11 mouse cellular contexts compared by ENCODE assay signal in genomic region chr11:69992932-69993331, GRCm38 (mm10). TPM values are rescaled to one million over a fixed set of nuclear protein-coding genes. Genes with fewer than 3 reads are reported as not detected.
A peak's percentile ranks its signal among the peaks of the same experiment; 100 is the strongest.
DNase-seq lines count a peak whose midpoint lies in the region; ATAC-seq lines count a peak whose summit lies in the region.
"Had no signal": no experiment of that assay in that cellular context is flagged by ENCODE, and none has a peak within 500 bp of the region (broad histone marks: within the 10 kb centered on the region; RNA-seq: fewer than 3 reads in every experiment).

No protein-coding gene starts in this region.

- H3K9me3 ChIP-seq in heart, embryonic 12.5 days (replicated peaks) = no peaks in the 10 kb centered on the region
- H3K9me3 ChIP-seq in hindbrain, embryonic 10.5 days = no peaks in the 10 kb centered on the region

- H3K9ac ChIP-seq in heart, embryonic 12.5 days = peak overlapping the region; percentile 66

- H3K27ac ChIP-seq in heart, embryonic 12.5 days (ENCODE audit: poor library complexity, severe bottlenecking) = no peak overlapping the region; the same call in 1 of the 2 replicates
- H3K27ac ChIP-seq in brown adipose tissue, adult 24 weeks (replicated peaks; ENCODE audit: low read depth, low read length) = peak overlapping the region; percentile 20; the same call in 1 of the 2 replicates
- no peak overlapping the region for H3K27ac ChIP-seq in hindbrain, embryonic 10.5 days
- 0 out of 2 replicates have a peak overlapping the region, but pooled peaks have one; percentile 99 for H3K27ac ChIP-seq in macrophage

- DNase-seq in heart, adult 8-10 months (ENCODE audit: low spot score) = no peak
- DNase-seq in hindbrain, embryonic 10.5 days (ENCODE audit: low spot score) = no peak
- no peak for DNase-seq in adrenal gland, postnatal 25 days
- no peak for DNase-seq in embryo, embryonic 10 days (ENCODE audit: low spot score)
- no peak for DNase-seq in layer of hippocampus, adult 18-20 months (ENCODE audit: low spot score in 2 of 2)
- DNase-seq: cerebellum, adult 11 months; layer of hippocampus, postnatal 36 days; right cerebral cortex, postnatal 25 days had no signal

- H3K4me1 ChIP-seq in heart, embryonic 12.5 days (replicated peaks) = peaks cover 27% of the 10 kb centered on the region
- peaks cover 6% of the 10 kb centered on the region for H3K4me1 ChIP-seq in brown adipose tissue, adult 24 weeks (ENCODE audit: control insufficient read depth, insufficient read depth, insufficient read length, low read length)
- peaks cover 45% of the 10 kb centered on the region for H3K4me1 ChIP-seq in hindbrain, embryonic 10.5 days (replicated peaks)

- H3K4me2 ChIP-seq in heart, embryonic 12.5 days = peak overlapping the region; percentile 74

- H3K4me3 ChIP-seq in heart, embryonic 12.5 days = peak overlapping the region; percentile 70
- H3K4me3 ChIP-seq in brown adipose tissue, adult 24 weeks (ENCODE audit: insufficient read depth, low read depth, low read length) = peak overlapping the region; percentile 51
- H3K4me3 ChIP-seq in hindbrain, embryonic 10.5 days = peak overlapping the region; percentile 86
- H3K4me3 ChIP-seq in macrophage (ENCODE audit: inconsistent target) = peak overlapping the region; percentile 97

- H3K79me2 ChIP-seq in macrophage (ENCODE audit: inconsistent target) = peaks cover 52% of the 10 kb centered on the region

- WGBS in heart, embryonic 12.5 days = 86% methylated on average over 3 of the region's 3 CpGs
- 93% methylated on average over 3 of the region's 3 CpGs for WGBS in hindbrain, embryonic 10.5 days
- WGBS in macrophage (ENCODE audit: missing documents) = 93% methylated on average over 3 of the region's 3 CpGs

- peaks cover 47% of the 10 kb centered on the region for H3K36me3 ChIP-seq in heart, embryonic 12.5 days
- H3K36me3 ChIP-seq in hindbrain, embryonic 10.5 days = peaks cover 48% of the 10 kb centered on the region
- peaks cover 34% of the 10 kb centered on the region for H3K36me3 ChIP-seq in macrophage (ENCODE audit: inconsistent target)

- H3K27me3 ChIP-seq in heart, embryonic 12.5 days (replicated peaks) = no peaks in the 10 kb centered on the region
- H3K27me3 ChIP-seq in hindbrain, embryonic 10.5 days (ENCODE audit: insufficient read depth, poor library complexity, severe bottlenecking) = no peaks in the 10 kb centered on the region

- ATAC-seq in heart, embryonic 12.5 days (ENCODE audit: insufficient number of reproducible peaks, low FRiP score) = no peak

RNA-seq across cellular contexts. Expression of gene Gabarap, which starts 2.0 kb away (rescaled TPM):
- 445 and 451 TPM in 2 replicates for polyA plus RNA-seq in heart, embryonic 12.5 days (2016; fragmentation: Nextera tagmentation; extraction: Ambion mirVana)
- total RNA-seq in heart, adult 8-10 months (2022) = 100 to 1,000 TPM; 287 to 342 (median 325) TPM
- 576 and 663 TPM in 2 replicates for polyA plus RNA-seq in brown adipose tissue, adult 24 weeks (2012; ENCODE audit: insufficient read depth, insufficient read length, missing spikeins)
- 421 and 580 TPM in 2 replicates for polyA plus RNA-seq in hindbrain, embryonic 10.5 days (2016; fragmentation: Nextera tagmentation; extraction: Ambion mirVana)
- 100 to 1,000 TPM in 7 of 26 experiments, 10 to 100 TPM in 19; 56.3 to 126 (median 88.5) TPM for total RNA-seq in macrophage (2018; cell fraction: chromatin; rRNA removed)
- 1,000 to 10,000 TPM in 6 of 26 experiments, 100 to 1,000 TPM in 20; 786 to 1,340 (median 936) TPM for total RNA-seq in macrophage (2018; cell fraction: cytosol; rRNA removed)
- total RNA-seq in macrophage (2018; cell fraction: nucleus; rRNA removed) = 100 to 1,000 TPM; 151 to 434 (median 234) TPM
- polyA plus RNA-seq in macrophage (2018) = 791 to 1,264 TPM (median 1,032 TPM) in 3 replicates
- 406 and 407 TPM in 2 replicates for total RNA-seq in adrenal gland, postnatal 25 days (2021)
- total RNA-seq in layer of hippocampus, adult 18-20 months (2021) = 100 to 1,000 TPM; 238 to 240 TPM

RNA-seq across cellular contexts. Expression of gene Phf23, which starts 2.6 kb away (rescaled TPM):
- 51.0 and 54.1 TPM in 2 replicates for polyA plus RNA-seq in heart, embryonic 12.5 days (2016; fragmentation: Nextera tagmentation; extraction: Ambion mirVana)
- total RNA-seq in heart, adult 8-10 months (2022) = 10 to 100 TPM; 21.0 to 24.9 (median 23.6) TPM
- polyA plus RNA-seq in brown adipose tissue, adult 24 weeks (2012; ENCODE audit: insufficient read depth, insufficient read length, missing spikeins) = 24.2 and 26.4 TPM in 2 replicates
- 93.7 and 98.1 TPM in 2 replicates for polyA plus RNA-seq in hindbrain, embryonic 10.5 days (2016; fragmentation: Nextera tagmentation; extraction: Ambion mirVana)
- 100 to 1,000 TPM in 8 of 26 experiments, 10 to 100 TPM in 18; 23.7 to 164 (median 80.6) TPM for total RNA-seq in macrophage (2018; cell fraction: chromatin; rRNA removed)
- total RNA-seq in macrophage (2018; cell fraction: cytosol; rRNA removed) = 10 to 100 TPM; 27.6 to 98.4 (median 78.8) TPM
- total RNA-seq in macrophage (2018; cell fraction: nucleus; rRNA removed) = 100 to 1,000 TPM in 7 of 26 experiments, 10 to 100 TPM in 19; 30.0 to 122 (median 64.8) TPM
- 62.4 to 122 TPM (median 77.3 TPM) in 3 replicates for polyA plus RNA-seq in macrophage (2018)
- 55.7 and 64.6 TPM in 2 replicates for total RNA-seq in adrenal gland, postnatal 25 days (2021)
- 10 to 100 TPM; 50.3 TPM for total RNA-seq in layer of hippocampus, adult 18-20 months (2021)

RNA-seq across cellular contexts. Expression of gene Dvl2, which starts 7.5 kb away (rescaled TPM):
- polyA plus RNA-seq in heart, embryonic 12.5 days (2016; fragmentation: Nextera tagmentation; extraction: Ambion mirVana) = 25.8 and 26.1 TPM in 2 replicates
- total RNA-seq in heart, adult 8-10 months (2022) = 1 to 10 TPM; 4.0 to 6.4 (median 5.1) TPM
- 2.6 and 4.9 TPM in 2 replicates for polyA plus RNA-seq in brown adipose tissue, adult 24 weeks (2012; ENCODE audit: insufficient read depth, insufficient read length, missing spikeins)
- 50.3 and 51.8 TPM in 2 replicates for polyA plus RNA-seq in hindbrain, embryonic 10.5 days (2016; fragmentation: Nextera tagmentation; extraction: Ambion mirVana)
- 100 to 1,000 TPM in 1 of 26 experiments, 10 to 100 TPM in 25; 10.7 to 113 (median 32.6) TPM for total RNA-seq in macrophage (2018; cell fraction: chromatin; rRNA removed)
- 10 to 100 TPM in 20 of 26 experiments, 1 to 10 TPM in 6; 5.2 to 24.7 (median 11.7) TPM for total RNA-seq in macrophage (2018; cell fraction: cytosol; rRNA removed)
- 10 to 100 TPM in 25 of 26 experiments, 1 to 10 TPM in 1; 8.3 to 75.4 (median 18.6) TPM for total RNA-seq in macrophage (2018; cell fraction: nucleus; rRNA removed)
- 10.8 to 21.7 TPM (median 11.8 TPM) in 3 replicates for polyA plus RNA-seq in macrophage (2018)
- total RNA-seq in adrenal gland, postnatal 25 days (2021) = 19.6 and 22.3 TPM in 2 replicates
- 10 to 100 TPM; 33.0 to 38.7 TPM for total RNA-seq in layer of hippocampus, adult 18-20 months (2021)

RNA-seq across cellular contexts. Expression of gene Elp5, which starts 10.6 kb away (rescaled TPM):
- polyA plus RNA-seq in heart, embryonic 12.5 days (2016; fragmentation: Nextera tagmentation; extraction: Ambion mirVana) = 103 and 109 TPM in 2 replicates
- 10 to 100 TPM; 41.7 to 57.3 (median 48.1) TPM for total RNA-seq in heart, adult 8-10 months (2022)
- 66.7 and 78.0 TPM in 2 replicates for polyA plus RNA-seq in brown adipose tissue, adult 24 weeks (2012; ENCODE audit: insufficient read depth, insufficient read length, missing spikeins)
- 156 and 167 TPM in 2 replicates for polyA plus RNA-seq in hindbrain, embryonic 10.5 days (2016; fragmentation: Nextera tagmentation; extraction: Ambion mirVana)
- 100 to 1,000 TPM in 14 of 26 experiments, 10 to 100 TPM in 12; 24.4 to 197 (median 111) TPM for total RNA-seq in macrophage (2018; cell fraction: chromatin; rRNA removed)
- 100 to 1,000 TPM in 5 of 26 experiments, 10 to 100 TPM in 21; 56.7 to 127 (median 72.5) TPM for total RNA-seq in macrophage (2018; cell fraction: cytosol; rRNA removed)
- 100 to 1,000 TPM in 13 of 26 experiments, 10 to 100 TPM in 13; 30.7 to 210 (median 96.6) TPM for total RNA-seq in macrophage (2018; cell fraction: nucleus; rRNA removed)
- 29.9 to 51.5 TPM (median 43.1 TPM) in 3 replicates for polyA plus RNA-seq in macrophage (2018)
- total RNA-seq in adrenal gland, postnatal 25 days (2021) = 71.1 and 76.1 TPM in 2 replicates
- 10 to 100 TPM; 76.7 to 80.1 TPM for total RNA-seq in layer of hippocampus, adult 18-20 months (2021)

RNA-seq across cellular contexts. Expression of gene Ctdnep1, which starts 12.0 kb away (rescaled TPM):
- 23.6 and 24.5 TPM in 2 replicates for polyA plus RNA-seq in heart, embryonic 12.5 days (2016; fragmentation: Nextera tagmentation; extraction: Ambion mirVana)
- total RNA-seq in heart, adult 8-10 months (2022) = 100 to 1,000 TPM; 144 to 172 (median 168) TPM
- polyA plus RNA-seq in brown adipose tissue, adult 24 weeks (2012; ENCODE audit: insufficient read depth, insufficient read length, missing spikeins) = 82.4 and 122 TPM in 2 replicates
- polyA plus RNA-seq in hindbrain, embryonic 10.5 days (2016; fragmentation: Nextera tagmentation; extraction: Ambion mirVana) = 22.6 and 25.7 TPM in 2 replicates
- total RNA-seq in macrophage (2018; cell fraction: chromatin; rRNA removed) = 10 to 100 TPM; 44.9 to 99.7 (median 80.2) TPM
- total RNA-seq in macrophage (2018; cell fraction: cytosol; rRNA removed) = 100 to 1,000 TPM; 127 to 196 (median 168) TPM
- 100 to 1,000 TPM in 24 of 26 experiments, 10 to 100 TPM in 2; 92.4 to 166 (median 127) TPM for total RNA-seq in macrophage (2018; cell fraction: nucleus; rRNA removed)
- 102 to 235 TPM (median 115 TPM) in 3 replicates for polyA plus RNA-seq in macrophage (2018)
- total RNA-seq in adrenal gland, postnatal 25 days (2021) = 123 and 141 TPM in 2 replicates
- 100 to 1,000 TPM; 110 to 111 TPM for total RNA-seq in layer of hippocampus, adult 18-20 months (2021)

Comparison
In these comparisons a context has a peak if more than half of its experiments do, and no peak if none do; other contexts are left out.
1. H3K27ac ChIP-seq: peak in brown adipose tissue, adult 24 weeks (single experiment) and macrophage (single experiment); none in heart, embryonic 12.5 days (single experiment) and hindbrain, embryonic 10.5 days (single experiment).
2. Peak in every context shown above with its lines, with median percentiles within 50 percentile points of each other: H3K4me3 ChIP-seq.